20 mouse cellular contexts compared by ENCODE assay signal in genomic region chr6:55175456-55175855, GRCm38 (mm10). TPM values are rescaled to one million over a fixed set of nuclear protein-coding genes. Genes with fewer than 3 reads are reported as not detected.
DNase-seq lines count a peak whose midpoint lies in the region; ATAC-seq and TF ChIP-seq lines count a peak whose summit lies in the region.
"Had no signal": no experiment of that assay in that cellular context is flagged by ENCODE, and none has a peak within 500 bp of the region (broad histone marks: within the 10 kb centered on the region; RNA-seq: fewer than 3 reads in every experiment).

No protein-coding gene starts in this region.

- 36% methylated on average over 2 of the region's 2 CpGs for WGBS in embryonic facial prominence, embryonic 14.5 days
- 54% methylated on average over 2 of the region's 2 CpGs for whole genome bisulfite sequencing in embryonic facial prominence, embryonic 10.5 days
- WGBS in stomach, embryonic 14.5 days, result 34% methylated on average over 2 of the region's 2 CpGs
- WGBS in stomach, postnatal 0 days, result 17% methylated on average over 2 of the region's 2 CpGs
- WGBS in kidney, embryonic 16.5 days, result 42% methylated on average over 2 of the region's 2 CpGs
- WGBS in cerebellum, adult 2 months, result 62% methylated on average over 2 of the region's 2 CpGs

- no peak for TF ChIP-seq POLR2A in cerebellum, adult 2 months (IDR thresholded peaks at IDR 0.05; ENCODE audit: borderline replicate concordance, insufficient read depth, low read length)

- no peak for TF ChIP-seq CTCF in stomach, postnatal 0 days (IDR thresholded peaks at IDR 0.05; ENCODE audit: low read depth)
- TF ChIP-seq CTCF in cerebellum, adult 2 months (IDR thresholded peaks at IDR 0.05; ENCODE audit: borderline replicate concordance, insufficient read depth, low read depth, low read length), result no peak

- no peak overlapping the region for H3K4me2 ChIP-seq in embryonic facial prominence, embryonic 14.5 days (ENCODE audit: low read depth, low read length)
- no peak overlapping the region for H3K4me2 ChIP-seq in stomach, embryonic 14.5 days (replicated peaks; ENCODE audit: low read depth, low read length)
- no peak overlapping the region for H3K4me2 ChIP-seq in stomach, postnatal 0 days (replicated peaks; ENCODE audit: low read depth)
- H3K4me2 ChIP-seq in kidney, embryonic 16.5 days (replicated peaks; ENCODE audit: low read depth, low read length), result no peak overlapping the region
- H3K4me2 ChIP-seq: embryonic facial prominence, embryonic 13.5 days; forebrain, embryonic 12.5 days; hindbrain, embryonic 13.5 days had no signal

- H3K36me3 ChIP-seq in embryonic facial prominence, embryonic 14.5 days (ENCODE audit: control insufficient read depth, insufficient read depth, low read length), result no peaks in the 10 kb centered on the region
- no peaks in the 10 kb centered on the region for H3K36me3 ChIP-seq in embryonic facial prominence, embryonic 10.5 days (replicated peaks)
- H3K36me3 ChIP-seq in stomach, embryonic 14.5 days (ENCODE audit: control insufficient read depth, insufficient read depth, low read length), result no peaks in the 10 kb centered on the region
- no peaks in the 10 kb centered on the region for H3K36me3 ChIP-seq in stomach, postnatal 0 days (ENCODE audit: control insufficient read depth, insufficient read depth, low read length)
- H3K36me3 ChIP-seq in kidney, embryonic 16.5 days (ENCODE audit: insufficient read depth, low read length), result no peaks in the 10 kb centered on the region
- H3K36me3 ChIP-seq: embryonic facial prominence, embryonic 13.5 days; forebrain, embryonic 12.5 days; hindbrain, embryonic 13.5 days had no signal

- H3K4me3 ChIP-seq in embryonic facial prominence, embryonic 14.5 days (ENCODE audit: low read depth, low read length), result no peak overlapping the region
- H3K4me3 ChIP-seq in embryonic facial prominence, embryonic 10.5 days, result no peak overlapping the region
- H3K4me3 ChIP-seq in stomach, embryonic 14.5 days (ENCODE audit: low read depth, low read length), result no peak overlapping the region
- H3K4me3 ChIP-seq in stomach, postnatal 0 days (ENCODE audit: low read depth, low read length), result no peak overlapping the region
- H3K4me3 ChIP-seq in kidney, embryonic 16.5 days (ENCODE audit: low read length), result no peak overlapping the region
- no peak overlapping the region for H3K4me3 ChIP-seq in cerebellum, adult 2 months (replicated peaks; ENCODE audit: insufficient read depth, low read depth, low read length)
- H3K4me3 ChIP-seq: embryonic facial prominence, embryonic 13.5 days; forebrain, embryonic 12.5 days; hindbrain, embryonic 13.5 days had no signal

- no peak for TF ChIP-seq EP300 in stomach, postnatal 0 days (optimal IDR thresholded peaks at IDR 0.05)

- no peaks in the 10 kb centered on the region for H3K27me3 ChIP-seq in embryonic facial prominence, embryonic 14.5 days (replicated peaks; ENCODE audit: control insufficient read depth, insufficient read depth, low read length)
- peaks cover 47% of the 10 kb centered on the region for H3K27me3 ChIP-seq in embryonic facial prominence, embryonic 10.5 days (replicated peaks; ENCODE audit: low read depth, poor library complexity, severe bottlenecking)
- H3K27me3 ChIP-seq in stomach, embryonic 14.5 days (ENCODE audit: control insufficient read depth, insufficient read depth, low read length), result no peaks in the 10 kb centered on the region
- H3K27me3 ChIP-seq in stomach, postnatal 0 days (ENCODE audit: control insufficient read depth, insufficient read depth, low read length), result no peaks in the 10 kb centered on the region
- H3K27me3 ChIP-seq in kidney, embryonic 16.5 days (ENCODE audit: insufficient read depth, low read length), result no peaks in the 10 kb centered on the region
- no peaks in the 10 kb centered on the region for H3K27me3 ChIP-seq in cerebellum, adult 2 months (ENCODE audit: control insufficient read depth, insufficient read depth, low read length)
- H3K27me3 ChIP-seq: embryonic facial prominence, embryonic 13.5 days; Patski had no signal

- no peak overlapping the region for H3K27ac ChIP-seq in embryonic facial prominence, embryonic 14.5 days (replicated peaks; ENCODE audit: low read depth, low read length)
- H3K27ac ChIP-seq in embryonic facial prominence, embryonic 10.5 days (replicated peaks), result no peak overlapping the region
- H3K27ac ChIP-seq in stomach, embryonic 14.5 days (ENCODE audit: low read length), result no peak overlapping the region
- no peak overlapping the region for H3K27ac ChIP-seq in stomach, postnatal 0 days (replicated peaks)
- H3K27ac ChIP-seq in kidney, embryonic 16.5 days (ENCODE audit: low read length), result peak overlapping the region; percentile 70
- no peak overlapping the region for H3K27ac ChIP-seq in cerebellum, adult 2 months (ENCODE audit: insufficient read depth, low read length)
- H3K27ac ChIP-seq: embryonic facial prominence, embryonic 13.5 days; forebrain, embryonic 12.5 days; hindbrain, embryonic 13.5 days had no signal

- H3K9ac ChIP-seq in embryonic facial prominence, embryonic 14.5 days (ENCODE audit: low read depth, low read length), result no peak overlapping the region
- no peak overlapping the region for H3K9ac ChIP-seq in stomach, embryonic 14.5 days (replicated peaks; ENCODE audit: low read depth, low read length)
- H3K9ac ChIP-seq in stomach, postnatal 0 days (ENCODE audit: low read length), result no peak overlapping the region
- no peak overlapping the region for H3K9ac ChIP-seq in kidney, embryonic 16.5 days (replicated peaks; ENCODE audit: low read length)
- H3K9ac ChIP-seq: embryonic facial prominence, embryonic 13.5 days; forebrain, embryonic 12.5 days; hindbrain, embryonic 13.5 days had no signal

- peak; percentile 41 for DNase-seq in embryonic facial prominence, embryonic 14.5 days (ENCODE audit: low spot score)
- DNase-seq in embryonic facial prominence, embryonic 10.5 days (ENCODE audit: low spot score), result no peak
- DNase-seq in stomach, postnatal 0 days (ENCODE audit: low spot score), result no peak
- no peak for DNase-seq in layer of hippocampus, adult 9-11 months
- DNase-seq in left cerebral cortex, adult 8-10 months (ENCODE audit: low spot score in 2 of 2), result no peak
- DNase-seq in cerebellum, adult 2 months, result no peak
- DNase-seq: cerebellum, adult 11-12 months; lung, adult 2 months; midbrain, embryonic 14.5 days; right cerebral cortex, adult 18-20 months; spleen, adult 18-20 months had no signal

- H3K9me3 ChIP-seq in embryonic facial prominence, embryonic 14.5 days (ENCODE audit: control insufficient read depth, low read length), result no peaks in the 10 kb centered on the region
- no peaks in the 10 kb centered on the region for H3K9me3 ChIP-seq in embryonic facial prominence, embryonic 10.5 days
- H3K9me3 ChIP-seq in stomach, embryonic 14.5 days (ENCODE audit: control insufficient read depth, low read depth, low read length), result no peaks in the 10 kb centered on the region
- H3K9me3 ChIP-seq in stomach, postnatal 0 days (ENCODE audit: control insufficient read depth, low read length), result no peaks in the 10 kb centered on the region
- no peaks in the 10 kb centered on the region for H3K9me3 ChIP-seq in kidney, embryonic 16.5 days (ENCODE audit: low read length)
- H3K9me3 ChIP-seq: embryonic facial prominence, embryonic 13.5 days; forebrain, embryonic 12.5 days; hindbrain, embryonic 13.5 days had no signal

- ATAC-seq in embryonic facial prominence, embryonic 14.5 days (ENCODE audit: low read depth), result no peak
- ATAC-seq in stomach, embryonic 14.5 days (ENCODE audit: insufficient number of reproducible peaks, insufficient read depth, low FRiP score, low read depth), result 0 out of 2 replicates have a peak, but pooled peaks have one; percentile 25
- ATAC-seq in stomach, postnatal 0 days (ENCODE audit: low FRiP score, low TSS enrichment), result no peak; the same call in 1 of the 2 replicates
- ATAC-seq in kidney, embryonic 16.5 days (ENCODE audit: low FRiP score, low TSS enrichment), result no peak
- ATAC-seq: Patski had no signal

- H3K4me1 ChIP-seq in embryonic facial prominence, embryonic 14.5 days (ENCODE audit: control insufficient read depth, insufficient read depth, low read length), result no peaks in the 10 kb centered on the region
- peaks cover 42% of the 10 kb centered on the region for H3K4me1 ChIP-seq in embryonic facial prominence, embryonic 10.5 days
- H3K4me1 ChIP-seq in stomach, embryonic 14.5 days (ENCODE audit: control insufficient read depth, insufficient read depth, low read length), result no peaks in the 10 kb centered on the region
- no peaks in the 10 kb centered on the region for H3K4me1 ChIP-seq in stomach, postnatal 0 days (replicated peaks; ENCODE audit: control insufficient read depth, insufficient read depth)
- H3K4me1 ChIP-seq in kidney, embryonic 16.5 days (ENCODE audit: insufficient read depth, low read length), result peaks cover 29% of the 10 kb centered on the region
- H3K4me1 ChIP-seq in cerebellum, adult 2 months (ENCODE audit: control insufficient read depth, insufficient read depth, low read length), result no peaks in the 10 kb centered on the region
- H3K4me1 ChIP-seq: embryonic facial prominence, embryonic 13.5 days had no signal

RNA-seq across cellular contexts. Expression of gene Inmt, which starts 0.6 kb away (rescaled TPM):
- polyA plus RNA-seq in embryonic facial prominence, embryonic 14.5 days (2014; fragmentation: Nextera tagmentation; extraction: Ambion mirVana), result 4.2 and 5.9 TPM in 2 replicates
- polyA plus RNA-seq in embryonic facial prominence, embryonic 10.5 days (2016; fragmentation: Nextera tagmentation; extraction: Ambion mirVana), result 3.8 and 4.7 TPM in 2 replicates
- 0.62 and 0.63 TPM in 2 replicates for polyA plus RNA-seq in stomach, embryonic 14.5 days (2014; fragmentation: Nextera tagmentation; extraction: Ambion mirVana)
- polyA plus RNA-seq in stomach, postnatal 0 days (2015; fragmentation: Nextera tagmentation; extraction: Ambion mirVana), result 0.17 and 0.19 TPM in 2 replicates
- 11.2 and 13.8 TPM in 2 replicates for polyA plus RNA-seq in kidney, embryonic 16.5 days (2015; fragmentation: Nextera tagmentation; extraction: Ambion mirVana)
- total RNA-seq in left cerebral cortex, adult 8-10 months (2022), result 1 to 10 TPM; 2.8 to 6.3 (median 4.6) TPM
- polyA plus RNA-seq in cerebellum, adult 2 months (2012; rRNA removed), result 1.5 and 2.3 TPM in 2 replicates
- total RNA-seq: common myeloid progenitor, adult 5-6 weeks had no signal
- polyA plus RNA-seq: heart, embryonic 16.5 days; hindbrain, embryonic 13.5 days; midbrain, embryonic 14.5 days had no signal

RNA-seq across cellular contexts. Expression of gene Mindy4, which starts 27.7 kb away (rescaled TPM):
- polyA plus RNA-seq in embryonic facial prominence, embryonic 14.5 days (2014; fragmentation: Nextera tagmentation; extraction: Ambion mirVana), result 16.2 and 18.2 TPM in 2 replicates
- 18.7 and 24.0 TPM in 2 replicates for polyA plus RNA-seq in embryonic facial prominence, embryonic 10.5 days (2016; fragmentation: Nextera tagmentation; extraction: Ambion mirVana)
- 14.1 and 18.0 TPM in 2 replicates for polyA plus RNA-seq in stomach, embryonic 14.5 days (2014; fragmentation: Nextera tagmentation; extraction: Ambion mirVana)
- polyA plus RNA-seq in stomach, postnatal 0 days (2015; fragmentation: Nextera tagmentation; extraction: Ambion mirVana), result 2.4 and 2.9 TPM in 2 replicates
- polyA plus RNA-seq in kidney, embryonic 16.5 days (2015; fragmentation: Nextera tagmentation; extraction: Ambion mirVana), result 17.0 and 19.3 TPM in 2 replicates
- 10 to 100 TPM in 3 of 4 experiments, 1 to 10 TPM in 1; 9.1 to 12.6 (median 10.6) TPM for total RNA-seq in left cerebral cortex, adult 8-10 months (2022)
- polyA plus RNA-seq in cerebellum, adult 2 months (2012; rRNA removed), result 4.9 and 6.9 TPM in 2 replicates

RNA-seq across cellular contexts. Expression of gene Crhr2, which starts 42.6 kb away (rescaled TPM):
- polyA plus RNA-seq in embryonic facial prominence, embryonic 14.5 days (2014; fragmentation: Nextera tagmentation; extraction: Ambion mirVana), result 0.51 and 0.84 TPM in 2 replicates
- 0.12 and 0.55 TPM in 2 replicates for polyA plus RNA-seq in embryonic facial prominence, embryonic 10.5 days (2016; fragmentation: Nextera tagmentation; extraction: Ambion mirVana)
- 0.24 and 0.36 TPM in 2 replicates for polyA plus RNA-seq in stomach, embryonic 14.5 days (2014; fragmentation: Nextera tagmentation; extraction: Ambion mirVana)
- polyA plus RNA-seq in stomach, postnatal 0 days (2015; fragmentation: Nextera tagmentation; extraction: Ambion mirVana), result 0.12 and 0.23 TPM in 2 replicates
- polyA plus RNA-seq in kidney, embryonic 16.5 days (2015; fragmentation: Nextera tagmentation; extraction: Ambion mirVana), result 0.11 and 0.12 TPM in 2 replicates
- total RNA-seq in left cerebral cortex, adult 8-10 months (2022), result 1 to 10 TPM; 2.5 to 3.3 (median 2.7) TPM
- polyA plus RNA-seq in cerebellum, adult 2 months (2012; rRNA removed), result 1.6 and 1.8 TPM in 2 replicates
- total RNA-seq: common myeloid progenitor, adult 5-6 weeks had no signal
- polyA plus RNA-seq: embryonic facial prominence, embryonic 13.5 days; limb, embryonic 11.5 days; Patski had no signal
